Mouse (Mus musculus): ENCODE measurements around the gene Gm4778. TPM values are rescaled to one million over a fixed set of nuclear protein-coding genes. Genes with fewer than 3 reads are reported as not detected.
"Not testable (repeated sequence)": the region's sequence is repeated elsewhere in the genome, so short reads cannot be mapped to it uniquely, and the experiment has no call there.

The Gm4778 gene
- not detected in 2 replicates for polyA plus RNA-seq (2015; fragmentation: Nextera tagmentation; extraction: Ambion mirVana)

- H3K9ac ChIP-seq (replicated peaks); H3K27ac ChIP-seq; H3K27me3 ChIP-seq; H3K4me2 ChIP-seq (replicated peaks); H3K36me3 ChIP-seq; H3K4me3 ChIP-seq (replicated peaks); ATAC-seq; H3K9me3 ChIP-seq; H3K4me1 ChIP-seq (replicated peaks): not testable (repeated sequence)
- 83% methylated on average over 1 of the region's 1 CpGs for WGBS
Observed at GRCm38 (mm10) chr3:94263736-94264135, at the start of gene Gm4778. Gene Gm4778, plus strand, starts transcription at chr3:94264036.

- H3K27ac ChIP-seq, result no peak overlapping the region
- ATAC-seq, result peak; percentile 53; the same call in 1 of the 2 replicates
- no peaks in the 10 kb centered on the region for H3K27me3 ChIP-seq
- WGBS, result 47% methylated on average over 6 of the region's 6 CpGs
- H3K4me1 ChIP-seq (replicated peaks), result no peaks in the 10 kb centered on the region
- H3K4me2 ChIP-seq (replicated peaks), result no peak overlapping the region
- H3K36me3 ChIP-seq, result no peaks in the 10 kb centered on the region
- no peak overlapping the region for H3K9ac ChIP-seq (replicated peaks)
- no peak overlapping the region for H3K4me3 ChIP-seq (replicated peaks)
- H3K9me3 ChIP-seq, result no peaks in the 10 kb centered on the region
Observed at GRCm38 (mm10) chr3:94260598-94260997, 3.2 kb upstream of the Gm4778 start.

GRCm38 (mm10) chr3:94275991-94276390 is 12.2 kb downstream of the Gm4778 start:
- H3K27me3 ChIP-seq, result no peaks in the 10 kb centered on the region
- no peaks in the 10 kb centered on the region for H3K36me3 ChIP-seq
- no peaks in the 10 kb centered on the region for H3K4me1 ChIP-seq (replicated peaks)
- H3K9me3 ChIP-seq, result no peaks in the 10 kb centered on the region
- ATAC-seq, result no peak
- H3K27ac ChIP-seq, result no peak overlapping the region
- H3K4me3 ChIP-seq (replicated peaks), result no peak overlapping the region
- 85% methylated on average over 11 of the region's 11 CpGs for WGBS
- no peak overlapping the region for H3K4me2 ChIP-seq (replicated peaks)
- no peak overlapping the region for H3K9ac ChIP-seq (replicated peaks)

- H3K36me3 ChIP-seq, result no peaks in the 10 kb centered on the region
- H3K9me3 ChIP-seq, result no peaks in the 10 kb centered on the region
- WGBS, result 87% methylated on average over 1 of the region's 1 CpGs
- H3K4me1 ChIP-seq (replicated peaks), result peaks cover 5% of the 10 kb centered on the region
- no peak overlapping the region for H3K4me3 ChIP-seq (replicated peaks)
- no peak overlapping the region for H3K4me2 ChIP-seq (replicated peaks)
- no peak overlapping the region for H3K9ac ChIP-seq (replicated peaks)
- no peak for ATAC-seq
- H3K27me3 ChIP-seq, result no peaks in the 10 kb centered on the region
- H3K27ac ChIP-seq, result no peak overlapping the region
Observed at GRCm38 (mm10) chr3:94305457-94305856, 41.6 kb downstream of the Gm4778 start.

- no peak overlapping the region for H3K9ac ChIP-seq (replicated peaks)
- H3K4me3 ChIP-seq (replicated peaks), result no peak overlapping the region
- H3K4me2 ChIP-seq (replicated peaks), result no peak overlapping the region
- no peak overlapping the region for H3K27ac ChIP-seq
- no peaks in the 10 kb centered on the region for H3K27me3 ChIP-seq
- H3K36me3 ChIP-seq, result no peaks in the 10 kb centered on the region
- ATAC-seq, result no peak
- no peaks in the 10 kb centered on the region for H3K9me3 ChIP-seq
- peaks cover 15% of the 10 kb centered on the region for H3K4me1 ChIP-seq (replicated peaks)
Observed at GRCm38 (mm10) chr3:94306975-94307374, 43.1 kb downstream of the Gm4778 start.

- Histone ChIP-seq H3K9me3 (no peaks in the 10 kb centered on the region), H3K4me1 (replicated peaks) (peaks cover 15% of the 10 kb centered on the region), H3K4me3 (replicated peaks) (peak within 1 kb of the TSS; percentile 60), H3K36me3 (no peaks in the 10 kb centered on the region), H3K27me3 (no peaks in the 10 kb centered on the region), H3K9ac (replicated peaks) (peak within 1 kb of the TSS; percentile 71), H3K4me2 (replicated peaks) (peak within 1 kb of the TSS; percentile 66), H3K27ac (peak within 1 kb of the TSS; percentile 80)
- ATAC-seq, result peak; percentile 99
- WGBS, result 1% methylated on average over 47 of the region's 47 CpGs
Observed at GRCm38 (mm10) chr3:94309633-94310363, 46.0 kb downstream of the Gm4778 start, which contains the start of gene Them4. Gene Them4, plus strand, starts transcription at chr3:94310089.

GRCm38 (mm10) chr3:94310491-94310890 is 46.7 kb downstream of the Gm4778 start:
- Histone ChIP-seq H3K4me3 (replicated peaks) (peak overlapping the region; percentile 60), H3K9me3 (no peaks in the 10 kb centered on the region), H3K4me2 (replicated peaks) (peak overlapping the region; percentile 66), H3K4me1 (replicated peaks) (peaks cover 15% of the 10 kb centered on the region), H3K9ac (replicated peaks) (peak overlapping the region; percentile 71), H3K27ac (peak overlapping the region; percentile 80), H3K27me3 (no peaks in the 10 kb centered on the region), H3K36me3 (no peaks in the 10 kb centered on the region)
- WGBS, result 49% methylated on average over 7 of the region's 7 CpGs
- no peak for ATAC-seq

- peak overlapping the region; percentile 60 for H3K4me3 ChIP-seq (replicated peaks)
- peaks cover 15% of the 10 kb centered on the region for H3K4me1 ChIP-seq (replicated peaks)
- peak overlapping the region; percentile 71 for H3K9ac ChIP-seq (replicated peaks)
- H3K27ac ChIP-seq, result no peak overlapping the region
- WGBS, result 81% methylated on average over 6 of the region's 6 CpGs
- ATAC-seq, result no peak
- H3K9me3 ChIP-seq, result no peaks in the 10 kb centered on the region
- H3K36me3 ChIP-seq, result no peaks in the 10 kb centered on the region
- peak overlapping the region; percentile 66 for H3K4me2 ChIP-seq (replicated peaks)
- H3K27me3 ChIP-seq, result no peaks in the 10 kb centered on the region
Observed at GRCm38 (mm10) chr3:94310911-94311310, 47.1 kb downstream of the Gm4778 start.

- WGBS, result 83% methylated on average over 4 of the region's 4 CpGs
- no peak for ATAC-seq
- peak overlapping the region; percentile 66 for H3K4me2 ChIP-seq (replicated peaks)
- H3K4me3 ChIP-seq (replicated peaks), result no peak overlapping the region; the same call in 1 of the 2 replicates
- H3K4me1 ChIP-seq (replicated peaks), result peaks cover 15% of the 10 kb centered on the region
- no peaks in the 10 kb centered on the region for H3K9me3 ChIP-seq
- H3K27me3 ChIP-seq, result no peaks in the 10 kb centered on the region
- no peaks in the 10 kb centered on the region for H3K36me3 ChIP-seq
- no peak overlapping the region for H3K27ac ChIP-seq
- H3K9ac ChIP-seq (replicated peaks), result no peak overlapping the region
Observed at GRCm38 (mm10) chr3:94311376-94311775, 47.5 kb downstream of the Gm4778 start.

Other genes starting within 250 kb of the Gm4778 start
- not detected in 2 replicates for gene Gm9125, start 209.2 kb upstream of the Gm4778 start, polyA plus RNA-seq (2015; fragmentation: Nextera tagmentation; extraction: Ambion mirVana)
- gene Gm10697, start 191.4 kb upstream of the Gm4778 start, polyA plus RNA-seq (2015; fragmentation: Nextera tagmentation; extraction: Ambion mirVana), result not detected in 2 replicates
- gene Gm10696, start 85.8 kb upstream of the Gm4778 start, polyA plus RNA-seq (2015; fragmentation: Nextera tagmentation; extraction: Ambion mirVana), result not detected in 2 replicates
- not detected in 2 replicates for gene Gm5286, start 67.3 kb upstream of the Gm4778 start, polyA plus RNA-seq (2015; fragmentation: Nextera tagmentation; extraction: Ambion mirVana)
- 30.4 and 33.6 TPM in 2 replicates for gene Them4, start 46.1 kb downstream of the Gm4778 start, polyA plus RNA-seq (2015; fragmentation: Nextera tagmentation; extraction: Ambion mirVana)
- gene Them5, start 78.1 kb downstream of the Gm4778 start, polyA plus RNA-seq (2015; fragmentation: Nextera tagmentation; extraction: Ambion mirVana), result 0.46 TPM in 1 of 2 replicates, not detected in the other
- gene C2cd4d, start 98.4 kb downstream of the Gm4778 start, polyA plus RNA-seq (2015; fragmentation: Nextera tagmentation; extraction: Ambion mirVana), result 2.0 and 2.2 TPM in 2 replicates
- 0.79 and 1.0 TPM in 2 replicates for gene Rorc, start 108.8 kb downstream of the Gm4778 start, polyA plus RNA-seq (2015; fragmentation: Nextera tagmentation; extraction: Ambion mirVana)
- 0.83 and 1.4 TPM in 2 replicates for gene Lingo4, start 134.5 kb downstream of the Gm4778 start, polyA plus RNA-seq (2015; fragmentation: Nextera tagmentation; extraction: Ambion mirVana)
- gene Tdrkh, start 149.2 kb downstream of the Gm4778 start, polyA plus RNA-seq (2015; fragmentation: Nextera tagmentation; extraction: Ambion mirVana), result 61.6 and 63.1 TPM in 2 replicates
- 61.3 and 63.2 TPM in 2 replicates for gene Mrpl9, start 179.3 kb downstream of the Gm4778 start, polyA plus RNA-seq (2015; fragmentation: Nextera tagmentation; extraction: Ambion mirVana)
- 0.89 and 1.2 TPM in 2 replicates for gene Oaz3, start 179.9 kb downstream of the Gm4778 start, polyA plus RNA-seq (2015; fragmentation: Nextera tagmentation; extraction: Ambion mirVana)
- 396 and 399 TPM in 2 replicates for gene Celf3, start 214.3 kb downstream of the Gm4778 start, polyA plus RNA-seq (2015; fragmentation: Nextera tagmentation; extraction: Ambion mirVana)
- gene Riiad1, start 216.3 kb downstream of the Gm4778 start, polyA plus RNA-seq (2015; fragmentation: Nextera tagmentation; extraction: Ambion mirVana), result 24.3 and 26.1 TPM in 2 replicates

Measured in midbrain, embryonic 13.5 days (tissue).